Mouse (Mus musculus): ENCODE measurements around the gene Ahctf1. TPM values are rescaled to one million over a fixed set of nuclear protein-coding genes. Genes with fewer than 3 reads are reported as not detected.

The Ahctf1 gene
- polyA plus RNA-seq (2016; fragmentation: Nextera tagmentation; extraction: Ambion mirVana), result 23.6 and 32.4 TPM in 2 replicates

DNA sequence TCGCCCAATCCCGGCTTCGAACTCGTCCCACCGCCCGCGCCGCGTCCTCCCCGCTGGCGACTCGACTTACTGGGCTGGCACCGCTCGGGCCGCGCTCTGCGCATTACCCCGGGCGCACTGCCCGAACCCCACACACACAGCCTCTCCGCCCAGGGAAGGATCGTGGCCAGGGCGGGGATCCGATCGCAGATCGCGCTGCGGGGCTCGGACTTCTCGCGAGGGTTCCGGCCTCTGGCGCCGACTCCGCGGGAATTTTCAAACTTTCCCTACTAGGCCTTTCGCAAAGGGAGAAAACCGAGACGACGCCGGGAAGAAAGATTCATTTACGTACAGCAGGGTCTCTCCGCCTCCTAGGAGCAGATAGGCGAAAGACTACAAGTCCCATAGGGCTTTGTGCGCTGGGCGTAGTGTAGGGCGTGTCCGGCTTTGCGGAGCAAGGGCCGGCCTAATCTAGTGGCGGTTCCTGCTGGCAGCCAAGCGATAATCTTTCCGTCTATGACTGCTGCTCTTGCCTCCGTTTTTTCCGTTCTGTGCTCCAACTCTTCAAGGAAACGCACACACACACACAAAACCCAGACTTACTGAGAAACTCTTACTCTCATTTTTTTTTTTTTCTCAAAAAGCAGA lies at the start of gene Ahctf1:
Gene Ahctf1 (minus strand): TSS at position 168 of the 627 bp plus-strand sequence.
- peak within 1 kb of the TSS; percentile 94 for H3K4me3 ChIP-seq
- peak within 1 kb of the TSS; percentile 97 for H3K27ac ChIP-seq
- DNase-seq (ENCODE audit: low spot score), result peak; percentile 98
- H3K27me3 ChIP-seq (ENCODE audit: insufficient read depth, poor library complexity, severe bottlenecking), result no peaks in the 10 kb centered on the region
- peaks cover 23% of the 10 kb centered on the region for H3K4me1 ChIP-seq (replicated peaks)
- H3K36me3 ChIP-seq, result peaks cover 18% of the 10 kb centered on the region
- under 1% methylated on average over 56 of the region's 56 CpGs for WGBS
- H3K9me3 ChIP-seq, result no peaks in the 10 kb centered on the region

GRCm38 (mm10) chr1:179847759-179848389 lies 44.4 kb upstream of the Ahctf1 start:
- WGBS, result 3% methylated on average over 20 of the region's 20 CpGs
- H3K4me3 ChIP-seq, result peak overlapping the region; percentile 54
- no peaks in the 10 kb centered on the region for H3K9me3 ChIP-seq
- H3K27ac ChIP-seq, result peak overlapping the region; percentile 85
- peaks cover 6% of the 10 kb centered on the region; the same call in 1 of the 2 replicates for H3K4me1 ChIP-seq (replicated peaks)
- H3K27me3 ChIP-seq (ENCODE audit: insufficient read depth, poor library complexity, severe bottlenecking), result peaks cover 5% of the 10 kb centered on the region; the same call in 1 of the 2 replicates
- no peaks in the 10 kb centered on the region for H3K36me3 ChIP-seq
- DNase-seq (ENCODE audit: low spot score), result peak; percentile 88

- Histone ChIP-seq H3K4me3 (no peak overlapping the region), H3K4me1 (replicated peaks) (peaks cover 6% of the 10 kb centered on the region; the same call in 1 of the 2 replicates), H3K9me3 (no peaks in the 10 kb centered on the region), H3K27ac (no peak overlapping the region), H3K36me3 (no peaks in the 10 kb centered on the region), H3K27me3 (ENCODE audit: insufficient read depth, poor library complexity, severe bottlenecking) (peaks cover 5% of the 10 kb centered on the region; the same call in 1 of the 2 replicates)
- WGBS, result 56% methylated on average over 7 of the region's 7 CpGs
- no peak for DNase-seq (ENCODE audit: low spot score)
Measured at GRCm38 (mm10) chr1:179847173-179847572, 43.7 kb upstream of the Ahctf1 start.

GRCm38 (mm10) chr1:179845832-179846499 lies 42.5 kb upstream of the Ahctf1 start:
- 88% methylated on average over 16 of the region's 16 CpGs for WGBS
- no peak overlapping the region for H3K27ac ChIP-seq
- no peak for DNase-seq (ENCODE audit: low spot score)
- H3K4me1 ChIP-seq (replicated peaks), result peaks cover 6% of the 10 kb centered on the region; the same call in 1 of the 2 replicates
- no peaks in the 10 kb centered on the region for H3K36me3 ChIP-seq
- H3K9me3 ChIP-seq, result no peaks in the 10 kb centered on the region
- H3K27me3 ChIP-seq (ENCODE audit: insufficient read depth, poor library complexity, severe bottlenecking), result peaks cover 5% of the 10 kb centered on the region; the same call in 1 of the 2 replicates
- H3K4me3 ChIP-seq, result no peak overlapping the region

DNA sequence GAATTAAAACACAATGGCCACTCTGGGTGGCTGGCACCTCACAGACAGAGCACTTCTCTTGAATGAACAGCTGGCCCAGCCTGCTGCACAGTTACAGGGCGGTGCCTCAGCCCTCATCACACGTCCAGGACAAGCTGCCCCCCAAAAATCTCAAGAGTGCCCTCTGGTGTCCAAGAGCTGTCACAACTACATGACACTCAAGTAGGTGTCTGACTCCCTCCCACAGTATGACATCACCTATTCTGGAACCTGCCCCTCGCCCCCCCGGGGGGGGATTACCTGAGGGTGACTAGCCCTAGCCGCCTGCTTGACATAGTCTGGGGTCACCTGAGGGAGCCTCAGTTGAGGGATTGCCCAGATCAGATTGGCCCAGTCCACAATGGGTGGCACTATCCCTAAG lies 41.4 kb upstream of the Ahctf1 start:
- H3K4me1 ChIP-seq (replicated peaks), result peaks cover 6% of the 10 kb centered on the region; the same call in 1 of the 2 replicates
- DNase-seq (ENCODE audit: low spot score), result peak; percentile 52
- H3K27me3 ChIP-seq (ENCODE audit: insufficient read depth, poor library complexity, severe bottlenecking), result peaks cover 5% of the 10 kb centered on the region; the same call in 1 of the 2 replicates
- H3K27ac ChIP-seq, result no peak overlapping the region
- H3K4me3 ChIP-seq, result no peak overlapping the region
- H3K9me3 ChIP-seq, result no peaks in the 10 kb centered on the region
- no peaks in the 10 kb centered on the region for H3K36me3 ChIP-seq
- 21% methylated on average over 5 of the region's 5 CpGs for WGBS

- Histone ChIP-seq H3K27me3 (ENCODE audit: insufficient read depth, poor library complexity, severe bottlenecking) (peaks cover 5% of the 10 kb centered on the region; the same call in 1 of the 2 replicates), H3K4me1 (replicated peaks) (peaks cover 6% of the 10 kb centered on the region; the same call in 1 of the 2 replicates), H3K27ac (no peak overlapping the region), H3K36me3 (no peaks in the 10 kb centered on the region), H3K9me3 (no peaks in the 10 kb centered on the region), H3K4me3 (no peak overlapping the region)
- WGBS, result 62% methylated on average over 3 of the region's 3 CpGs
- no peak for DNase-seq (ENCODE audit: low spot score)
Measured at GRCm38 (mm10) chr1:179843981-179844380, 40.5 kb upstream of the Ahctf1 start.

GRCm38 (mm10) chr1:179842568-179842967 lies 39.1 kb upstream of the Ahctf1 start:
- Histone ChIP-seq H3K4me3 (no peak overlapping the region), H3K9me3 (no peaks in the 10 kb centered on the region), H3K4me1 (replicated peaks) (no peaks in the 10 kb centered on the region; the same call in 1 of the 2 replicates), H3K27me3 (ENCODE audit: insufficient read depth, poor library complexity, severe bottlenecking) (no peaks in the 10 kb centered on the region), H3K27ac (no peak overlapping the region), H3K36me3 (no peaks in the 10 kb centered on the region)
- WGBS, result 91% methylated on average over 7 of the region's 7 CpGs
- DNase-seq (ENCODE audit: low spot score), result no peak

GRCm38 (mm10) chr1:179836426-179837404 lies 33.2 kb upstream of the Ahctf1 start:
- H3K4me3 ChIP-seq, result no peak overlapping the region
- 91% methylated on average over 7 of the region's 7 CpGs for WGBS
- H3K27me3 ChIP-seq (ENCODE audit: insufficient read depth, poor library complexity, severe bottlenecking), result no peaks in the 10 kb centered on the region
- H3K36me3 ChIP-seq, result no peaks in the 10 kb centered on the region
- H3K27ac ChIP-seq, result no peak overlapping the region
- H3K4me1 ChIP-seq (replicated peaks), result no peaks in the 10 kb centered on the region
- DNase-seq (ENCODE audit: low spot score), result no peak
- H3K9me3 ChIP-seq, result peaks cover 7% of the 10 kb centered on the region; the same call in 1 of the 2 replicates

DNA sequence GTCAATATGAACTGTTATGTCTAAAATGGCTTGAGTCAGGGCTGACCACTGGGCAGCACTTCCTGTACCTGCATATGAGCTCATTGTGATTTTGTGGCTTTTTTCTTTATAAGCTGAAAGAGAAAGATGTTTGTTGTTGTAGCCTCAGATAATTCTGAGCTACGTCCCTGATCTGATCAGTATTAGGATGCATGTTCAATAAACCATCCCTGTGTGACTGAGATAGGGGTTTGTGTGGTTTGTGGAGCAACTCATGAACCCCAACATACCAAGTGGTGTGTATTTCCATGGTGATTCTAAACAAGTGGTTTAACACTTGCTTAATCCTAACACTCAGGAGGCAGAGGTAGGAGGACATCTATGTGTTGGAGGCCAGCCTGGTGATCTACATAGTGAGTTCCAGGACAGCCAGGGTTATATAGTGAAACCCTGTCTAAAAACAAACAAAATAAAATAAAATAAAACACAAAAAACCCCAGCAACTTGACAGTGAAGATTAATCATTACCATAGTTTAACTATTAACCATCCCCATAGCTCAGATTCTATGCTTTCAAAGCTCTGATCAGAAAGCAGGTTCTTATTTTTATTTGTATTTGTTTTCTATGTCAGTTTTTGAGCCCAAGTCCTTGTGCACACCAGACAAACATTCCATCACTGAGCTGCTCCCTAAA lies 32.4 kb upstream of the Ahctf1 start:
- peaks cover 7% of the 10 kb centered on the region; the same call in 1 of the 2 replicates for H3K9me3 ChIP-seq
- no peak for DNase-seq (ENCODE audit: low spot score)
- H3K27me3 ChIP-seq (ENCODE audit: insufficient read depth, poor library complexity, severe bottlenecking), result no peaks in the 10 kb centered on the region
- H3K4me3 ChIP-seq, result no peak overlapping the region
- WGBS, result 93% methylated on average over 1 of the region's 1 CpGs
- H3K36me3 ChIP-seq, result no peaks in the 10 kb centered on the region
- H3K4me1 ChIP-seq (replicated peaks), result peaks cover 7% of the 10 kb centered on the region; the same call in 1 of the 2 replicates
- no peak overlapping the region for H3K27ac ChIP-seq

- no peaks in the 10 kb centered on the region for H3K36me3 ChIP-seq
- DNase-seq (ENCODE audit: low spot score), result no peak
- H3K9me3 ChIP-seq, result peaks cover 7% of the 10 kb centered on the region; the same call in 1 of the 2 replicates
- H3K27ac ChIP-seq, result no peak overlapping the region
- 84% methylated on average over 1 of the region's 1 CpGs for WGBS
- H3K27me3 ChIP-seq (ENCODE audit: insufficient read depth, poor library complexity, severe bottlenecking), result no peaks in the 10 kb centered on the region
- H3K4me1 ChIP-seq (replicated peaks), result peaks cover 10% of the 10 kb centered on the region; the same call in 1 of the 2 replicates
- no peak overlapping the region for H3K4me3 ChIP-seq
Measured at GRCm38 (mm10) chr1:179833596-179833995, 30.1 kb upstream of the Ahctf1 start.

- peaks cover 10% of the 10 kb centered on the region; the same call in 1 of the 2 replicates for H3K4me1 ChIP-seq (replicated peaks)
- DNase-seq (ENCODE audit: low spot score), result no peak
- WGBS, result 82% methylated on average over 7 of the region's 7 CpGs
Measured at GRCm38 (mm10) chr1:179832710-179833240, 29.3 kb upstream of the Ahctf1 start.

More at GRCm38 (mm10) chr1:179832710-179833240, 29.3 kb upstream of the Ahctf1 start:
- H3K27me3 ChIP-seq (ENCODE audit: insufficient read depth, poor library complexity, severe bottlenecking), result no peaks in the 10 kb centered on the region
- H3K9me3 ChIP-seq, result peaks cover 7% of the 10 kb centered on the region; the same call in 1 of the 2 replicates
- no peaks in the 10 kb centered on the region for H3K36me3 ChIP-seq
- H3K27ac ChIP-seq, result no peak overlapping the region
- H3K4me3 ChIP-seq, result no peak overlapping the region
